Mouse (Mus musculus) sigmoid colon, adult 10 weeks (tissue): Measurements from ENCODE around the gene Kif3a. TPM values are rescaled to one million over a fixed set of nuclear protein-coding genes. Genes with fewer than 3 reads are reported as not detected.

Experiments
- polyA plus RNA-seq: library from polyadenylated mRNA; stranded (reverse); fragments of 350-450 nt; fragmentation: Illumina TruSeq; extraction: RNeasy Lipid Tissue Mini Kit (QIAGEN cat#74804); gene quantifications from one replicate; pipeline ENCODE4 v1.2.3, GENCODE M21; 2014; ENCODE audit warnings: low read depth, low replicate concordance

Gene Kif3a
- polyA plus RNA-seq = 12.0 TPM

GRCm38 (mm10) chr11:53567224-53568014, at the start of gene Kif3a:
Kif3a (plus strand) TSS chr11:53567379.

GRCm38 (mm10) chr11:53519207-53520121, 47.7 kb upstream of the Kif3a start, which contains the start of gene Sept8:
Sept8 (plus strand) TSS chr11:53519257.

GRCm38 (mm10) chr11:53618619-53619198, 51.5 kb downstream of the Kif3a start, which contains the start of gene Il4:
Il4 (minus strand) TSS chr11:53618669.

GRCm38 (mm10) chr11:53634556-53634955, 67.4 kb downstream of the Kif3a start, which contains the start of gene Il13:
Il13 (minus strand) TSS chr11:53634702.

Other genes starting within 250 kb of the Kif3a start
- 28.0 TPM for gene Zcchc10, start 242.7 kb upstream of the Kif3a start, polyA plus RNA-seq
- 181 TPM for gene Aff4, start 216.5 kb upstream of the Kif3a start, polyA plus RNA-seq
- not detected for gene Leap2, start 144.2 kb upstream of the Kif3a start, polyA plus RNA-seq
- gene Uqcrq, start 136.5 kb upstream of the Kif3a start, polyA plus RNA-seq = 42.0 TPM
- not detected for gene Gdf9, start 136.4 kb upstream of the Kif3a start, polyA plus RNA-seq
- gene Gm10447, start 110.3 kb upstream of the Kif3a start, polyA plus RNA-seq = 0.19 TPM
- gene Shroom1, start 110.2 kb upstream of the Kif3a start, polyA plus RNA-seq = not detected
- gene Gm9837, start 96.9 kb upstream of the Kif3a start, polyA plus RNA-seq = not detected
- not detected for gene Gm9945, start 87.2 kb upstream of the Kif3a start, polyA plus RNA-seq
- 3.4 TPM for gene Sowaha, start 87.1 kb upstream of the Kif3a start, polyA plus RNA-seq
- 24.3 TPM for gene Sept8, start 48.1 kb upstream of the Kif3a start, polyA plus RNA-seq
- not detected for gene Il4, start 51.3 kb downstream of the Kif3a start, polyA plus RNA-seq
- gene Il13, start 67.3 kb downstream of the Kif3a start, polyA plus RNA-seq = not detected
- 35.7 TPM for gene Rad50, start 139.9 kb downstream of the Kif3a start, polyA plus RNA-seq
- 0.38 TPM for gene Il5, start 153.4 kb downstream of the Kif3a start, polyA plus RNA-seq
- 27.3 TPM for gene Irf1, start 202.6 kb downstream of the Kif3a start, polyA plus RNA-seq
- gene Gm17334, start 205.8 kb downstream of the Kif3a start, polyA plus RNA-seq = not detected